Mouse (Mus musculus) embryonic facial prominence, embryonic 12.5 days (tissue): ENCODE measurements around the gene Myadml2. TPM values are rescaled to one million over a fixed set of nuclear protein-coding genes. Genes with fewer than 3 reads are reported as not detected.
A peak's percentile ranks its signal among the peaks of the same experiment; 100 is the strongest.

Experiments used
- ATAC-seq: fragments of 200-750 bp; cut with Nextera tagmentation; 2 replicates; pipeline ENCODE4 v1.8.0; 2017; ENCODE audit not compliant: insufficient number of reproducible peaks, insufficient read depth, low FRiP score, low TSS enrichment
- H3K27ac ChIP-seq: fragments of 300-500 bp; sonication (generic); 2 replicates; pipeline ENCODE4 v1.5.1; 2016; ENCODE audit warnings: mild to moderate bottlenecking
- H3K27me3 ChIP-seq: fragments of 300-500 bp; sonication (generic); 2 replicates; pipeline ENCODE4 v1.6.1; 2016; ENCODE audit warnings: mild to moderate bottlenecking, moderate library complexity
- H3K36me3 ChIP-seq: fragments of 300-500 bp; sonication (generic); 2 replicates; pipeline ENCODE4 v1.6.1; 2016; ENCODE audit warnings: mild to moderate bottlenecking
- H3K4me1 ChIP-seq: fragments of 300-500 bp; sonication (generic); 2 replicates; pipeline ENCODE4 v1.6.1; 2016
- H3K4me2 ChIP-seq: fragments of 300-500 bp; sonication (generic); replicated peaks from 2 replicates; pipeline ENCODE4 v1.6.1; 2016; ENCODE audit warnings: mild to moderate bottlenecking, moderate library complexity
- H3K4me3 ChIP-seq: fragments of 300-500 bp; sonication (generic); 2 replicates; pipeline ENCODE4 v1.5.1; 2016; ENCODE audit warnings: mild to moderate bottlenecking
- H3K9ac ChIP-seq: fragments of 300-500 bp; sonication (generic); 2 replicates; pipeline ENCODE4 v1.6.1; 2016; ENCODE audit warnings: mild to moderate bottlenecking, moderate library complexity
- H3K9me3 ChIP-seq: fragments of 300-500 bp; sonication (generic); 2 replicates; pipeline ENCODE4 v1.6.1; 2016; ENCODE audit warnings: mild to moderate bottlenecking, moderate library complexity
- WGBS: fragments of 180-500 bp; shearing (Covaris S2); methylation state at CpG from one replicate; pipeline ENCODE4 v1.1.7; 2016; 5-methylcytosine and 5-hydroxymethylcytosine counted together
- polyA plus RNA-seq: library from polyadenylated mRNA; unstranded; fragments of >200 nt; fragmentation: Nextera tagmentation; extraction: Ambion mirVana; gene quantifications from 2 replicates; pipeline ENCODE4 v1.2.1, GENCODE M21; 2016

The Myadml2 gene
- polyA plus RNA-seq, 1 experiment from 2014 or later, result not detected

GRCm38 (mm10) chr11:120641255-120641654 lies 6.7 kb downstream of the Myadml2 start:
- Histone ChIP-seq H3K4me3 (no peak overlapping the region), H3K27ac (no peak overlapping the region), H3K9ac (no peak overlapping the region), H3K9me3 (no peaks in the 10 kb centered on the region), H3K4me2 (no peak overlapping the region), H3K27me3 (peaks cover 12% of the 10 kb centered on the region; the same call in 1 of the 2 replicates), H3K4me1 (peaks cover 9% of the 10 kb centered on the region), H3K36me3 (no peaks in the 10 kb centered on the region)
- no peak for ATAC-seq
- 68% methylated on average over 9 of the region's 9 CpGs for WGBS

- Histone ChIP-seq H3K9ac (no peak overlapping the region), H3K27me3 (no peaks in the 10 kb centered on the region), H3K4me3 (no peak overlapping the region), H3K4me2 (no peak overlapping the region), H3K36me3 (no peaks in the 10 kb centered on the region), H3K9me3 (no peaks in the 10 kb centered on the region), H3K4me1 (peaks cover 27% of the 10 kb centered on the region), H3K27ac (no peak overlapping the region)
- 81% methylated on average over 5 of the region's 5 CpGs for WGBS
- no peak for ATAC-seq
These were observed 13.1 kb downstream of the Myadml2 start for GRCm38 (mm10) chr11:120634810-120635209.

GRCm38 (mm10) chr11:120633520-120634343 lies 14.2 kb downstream of the Myadml2 start, which contains the start of gene Mafg:
TSS of gene Mafg (minus strand) at chr11:120633600.
- peak within 1 kb of the TSS; percentile 90 for H3K27ac ChIP-seq
- peak within 1 kb of the TSS; percentile 89 for H3K9ac ChIP-seq
- H3K27me3 ChIP-seq, result no peaks in the 10 kb centered on the region
- no peaks in the 10 kb centered on the region for H3K9me3 ChIP-seq
- 10% methylated on average over 58 of the region's 58 CpGs for WGBS
- peak; percentile 80 for ATAC-seq
- peaks cover 29% of the 10 kb centered on the region for H3K4me1 ChIP-seq
- peak within 1 kb of the TSS; percentile 84 for H3K4me2 ChIP-seq
- peaks cover 8% of the 10 kb centered on the region for H3K36me3 ChIP-seq
- H3K4me3 ChIP-seq, result peak within 1 kb of the TSS; percentile 94

DNA sequence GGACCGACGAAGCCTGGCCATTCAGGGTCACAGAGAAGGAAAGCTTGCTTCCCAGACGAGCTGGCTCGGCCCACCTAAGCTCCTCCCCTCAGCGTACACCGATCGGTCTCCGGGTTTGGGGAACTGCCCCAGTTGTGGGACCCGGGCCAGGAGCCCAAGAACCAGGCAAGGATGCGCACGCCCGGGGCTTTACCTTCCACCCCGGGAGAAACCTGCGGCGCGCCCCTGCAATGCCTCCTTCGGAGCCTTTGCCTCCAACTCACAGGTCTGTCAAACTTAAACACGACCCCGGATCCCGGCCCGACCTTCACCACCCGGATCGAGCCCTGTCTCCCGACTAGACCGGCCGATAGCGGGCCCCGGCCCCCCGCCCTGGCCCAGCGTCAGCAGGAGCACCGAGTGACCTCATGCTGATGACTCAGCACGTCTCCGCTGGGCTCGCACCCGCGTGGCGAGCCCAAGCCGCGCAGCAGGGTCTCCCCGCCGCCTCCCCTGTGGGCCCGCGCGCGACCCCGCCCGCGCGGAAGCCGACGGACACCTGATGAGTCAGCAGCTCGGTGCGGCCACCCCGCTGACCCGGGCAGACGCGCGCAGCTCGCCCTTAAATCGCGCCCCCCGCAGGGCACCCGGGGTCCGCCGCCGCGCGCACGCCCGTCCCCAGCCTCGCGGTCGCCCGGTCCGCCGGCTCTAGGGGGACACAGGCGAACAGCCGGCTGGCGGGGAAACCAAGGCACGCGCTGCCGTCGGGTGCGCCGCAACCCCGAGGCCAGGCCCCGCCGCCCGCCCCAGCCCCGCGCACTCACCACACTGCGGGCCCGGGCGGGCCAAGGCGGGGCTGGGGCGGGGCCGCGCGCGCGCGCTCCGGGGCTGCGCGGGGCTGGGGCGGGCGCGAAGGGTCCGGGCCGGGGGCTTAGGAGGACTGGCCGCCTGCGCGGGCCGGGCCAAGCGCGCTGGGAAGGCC lies 15.1 kb downstream of the Myadml2 start:
- Histone ChIP-seq H3K9me3 (no peaks in the 10 kb centered on the region), H3K4me1 (peaks cover 29% of the 10 kb centered on the region), H3K9ac (peak overlapping the region; percentile 89), H3K4me2 (peak overlapping the region; percentile 84), H3K27me3 (no peaks in the 10 kb centered on the region), H3K36me3 (peaks cover 10% of the 10 kb centered on the region), H3K4me3 (peak overlapping the region; percentile 94), H3K27ac (peak overlapping the region; percentile 90)
- ATAC-seq, result peak; percentile 81
- WGBS, result under 1% methylated on average over 109 of the region's 116 CpGs

DNA sequence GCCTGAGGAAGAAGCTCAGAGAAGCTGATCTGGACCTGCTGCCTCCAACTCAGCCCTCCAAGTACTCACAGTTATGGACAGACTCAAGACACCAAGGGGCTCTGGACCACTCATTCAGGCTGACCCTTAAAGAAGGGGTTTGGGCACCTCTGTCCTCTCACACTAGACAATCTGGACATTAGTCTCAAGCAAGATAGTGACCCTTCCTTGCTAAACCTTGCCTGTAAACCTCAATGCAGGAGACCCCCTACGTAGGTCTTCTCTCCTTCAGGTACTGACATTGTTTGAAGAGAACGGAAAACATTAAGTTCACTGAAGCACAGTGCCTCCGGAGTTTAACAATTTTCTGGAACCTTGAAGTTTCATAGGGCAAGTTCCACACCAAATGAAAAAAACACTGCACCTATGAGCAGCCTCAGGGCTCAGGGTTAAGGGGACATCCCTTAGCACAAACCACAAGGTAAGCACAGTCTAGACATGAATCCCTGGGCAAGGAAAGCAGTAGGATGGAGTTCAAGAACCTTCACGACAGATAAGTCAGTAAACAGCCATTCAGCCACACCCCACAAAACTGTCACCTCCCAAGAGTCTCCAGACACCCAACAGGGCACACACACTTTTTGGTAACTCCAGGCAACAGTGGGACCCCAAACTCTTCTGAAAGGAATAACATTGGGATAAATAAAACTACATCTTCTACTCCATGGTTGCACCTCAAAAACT lies 16.1 kb downstream of the Myadml2 start:
- Histone ChIP-seq H3K27ac (peak overlapping the region; percentile 90), H3K9me3 (no peaks in the 10 kb centered on the region)
- 65% methylated on average over 4 of the region's 4 CpGs for WGBS

DNA sequence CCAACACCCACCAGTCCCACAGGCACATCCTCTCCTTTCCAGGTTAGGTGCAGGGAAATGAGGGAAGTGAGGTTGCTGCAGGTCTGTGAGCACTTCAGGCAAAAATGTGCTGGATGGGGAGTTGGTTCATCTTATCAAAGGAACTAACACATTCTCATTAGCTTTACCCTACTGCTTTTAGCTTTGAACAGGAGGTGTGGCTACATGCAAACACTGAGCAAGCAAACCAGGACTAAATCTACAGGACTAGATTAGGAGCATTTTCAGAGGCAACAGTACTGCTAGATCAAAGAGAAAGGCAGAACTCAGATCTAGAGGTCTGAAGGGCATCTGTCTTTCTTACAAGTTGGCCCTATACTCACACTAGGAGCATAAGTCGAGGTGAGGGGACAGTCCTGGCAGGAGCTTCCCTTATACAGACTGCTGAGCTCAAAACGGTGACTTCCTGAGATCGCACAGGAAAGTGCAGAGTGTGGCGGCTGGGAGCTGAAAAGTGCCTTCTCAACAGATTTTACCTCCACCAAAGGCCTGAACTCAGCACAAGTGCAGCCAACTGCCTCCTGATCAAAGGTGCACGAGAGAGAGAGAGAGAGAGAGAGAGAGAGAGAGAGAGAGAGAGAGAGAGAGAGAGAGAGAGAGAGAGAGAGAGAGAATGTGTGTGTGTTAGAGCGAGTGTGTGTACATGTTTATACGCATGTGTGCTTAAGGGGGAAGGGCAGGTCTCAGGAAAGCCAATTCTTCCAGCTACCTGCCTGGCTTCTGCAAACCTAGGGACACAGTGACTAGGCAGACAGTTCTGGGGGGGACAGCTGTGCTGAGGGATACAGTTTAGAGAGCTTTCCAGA lies 16.9 kb downstream of the Myadml2 start:
- Histone ChIP-seq H3K27me3 (no peaks in the 10 kb centered on the region), H3K4me3 (no peak overlapping the region), H3K9me3 (no peaks in the 10 kb centered on the region), H3K4me1 (peaks cover 29% of the 10 kb centered on the region), H3K9ac (peak overlapping the region; percentile 13; the same call in 1 of the 2 replicates), H3K36me3 (peaks cover 24% of the 10 kb centered on the region), H3K27ac (no peak overlapping the region; the same call in 1 of the 2 replicates), H3K4me2 (peak overlapping the region; percentile 84)
- no peak for ATAC-seq
- 43% methylated on average over 7 of the region's 7 CpGs for WGBS

More for the DNA sequence above, 16.1 kb downstream of the Myadml2 start:
- ATAC-seq, result no peak
- H3K27me3 ChIP-seq, result no peaks in the 10 kb centered on the region
- H3K4me3 ChIP-seq, result peak overlapping the region; percentile 94
- peak overlapping the region; percentile 84 for H3K4me2 ChIP-seq
- peaks cover 29% of the 10 kb centered on the region for H3K4me1 ChIP-seq
- peak overlapping the region; percentile 89 for H3K9ac ChIP-seq
- peaks cover 19% of the 10 kb centered on the region for H3K36me3 ChIP-seq

- peak overlapping the region; percentile 32; the same call in 1 of the 2 replicates for H3K9ac ChIP-seq
- H3K36me3 ChIP-seq, result peaks cover 24% of the 10 kb centered on the region
- peak overlapping the region; percentile 12; the same call in 1 of the 2 replicates for H3K4me2 ChIP-seq
- WGBS, result 47% methylated on average over 5 of the region's 5 CpGs
- peak overlapping the region; percentile 51; the same call in 1 of the 2 replicates for H3K27ac ChIP-seq
- 0 out of 2 replicates have a peak overlapping the region, but pooled peaks have one; percentile 4 for H3K4me3 ChIP-seq
- ATAC-seq, result no peak
- H3K4me1 ChIP-seq, result peaks cover 31% of the 10 kb centered on the region
- H3K27me3 ChIP-seq, result no peaks in the 10 kb centered on the region
- H3K9me3 ChIP-seq, result no peaks in the 10 kb centered on the region
These were observed 17.5 kb downstream of the Myadml2 start for GRCm38 (mm10) chr11:120630401-120630871.

DNA sequence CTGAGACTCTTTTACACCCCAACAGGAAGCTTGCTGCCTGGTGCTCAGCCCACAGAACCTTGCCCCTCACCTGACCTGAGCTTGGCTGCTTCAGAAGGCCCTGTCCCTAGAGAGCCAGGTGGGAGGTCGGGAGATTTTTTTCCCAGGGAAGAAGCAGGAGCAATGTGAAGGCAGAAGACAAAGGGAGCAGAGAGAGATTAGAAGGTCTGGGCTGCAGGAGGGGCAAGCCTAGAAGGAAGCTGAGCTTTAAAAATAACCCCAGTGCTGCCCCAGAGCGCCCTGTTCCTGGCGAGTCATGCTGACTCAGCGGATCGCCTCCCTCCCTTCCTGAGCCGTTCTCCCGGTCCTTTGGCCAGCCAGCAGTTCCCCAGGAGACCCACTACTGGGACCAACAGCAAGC lies 18.0 kb downstream of the Myadml2 start:
- 0 out of 2 replicates have a peak overlapping the region, but pooled peaks have one; percentile 51 for H3K27ac ChIP-seq

GRCm38 (mm10) chr11:120629341-120629730 lies 18.6 kb downstream of the Myadml2 start:
- no peak overlapping the region for H3K27ac ChIP-seq
- no peak overlapping the region for H3K9ac ChIP-seq
- ATAC-seq, result no peak
- no peak overlapping the region for H3K4me2 ChIP-seq
- H3K4me3 ChIP-seq, result no peak overlapping the region
- no peaks in the 10 kb centered on the region for H3K9me3 ChIP-seq
- H3K36me3 ChIP-seq, result peaks cover 24% of the 10 kb centered on the region
- WGBS, result 81% methylated on average over 23 of the region's 23 CpGs
- H3K27me3 ChIP-seq, result no peaks in the 10 kb centered on the region
- peaks cover 35% of the 10 kb centered on the region for H3K4me1 ChIP-seq

More for the DNA sequence above, 18.0 kb downstream of the Myadml2 start:
- ATAC-seq, result no peak
- 33% methylated on average over 7 of the region's 7 CpGs for whole genome bisulfite sequencing
- Histone ChIP-seq H3K4me3 (0 out of 2 replicates have a peak overlapping the region, but pooled peaks have one; percentile 4), H3K36me3 (peaks cover 24% of the 10 kb centered on the region), H3K9ac (peak overlapping the region; percentile 32; the same call in 1 of the 2 replicates), H3K9me3 (no peaks in the 10 kb centered on the region), H3K4me1 (peaks cover 35% of the 10 kb centered on the region), H3K4me2 (0 out of 2 replicates have a peak overlapping the region, but pooled peaks have one; percentile 12), H3K27me3 (no peaks in the 10 kb centered on the region)
